8 mouse cellular contexts compared by ENCODE assay signal in genomic region chr12:86077736-86078135, GRCm38 (mm10). TPM values are rescaled to one million over a fixed set of nuclear protein-coding genes. Genes with fewer than 3 reads are reported as not detected.
DNase-seq lines count a peak whose midpoint lies in the region; ATAC-seq and TF ChIP-seq lines count a peak whose summit lies in the region.

No protein-coding gene starts in this region.

- peak overlapping the region; percentile 67 for H3K4me2 ChIP-seq in heart, postnatal 0 days (ENCODE audit: low read depth, low read length)

- no peak for TF ChIP-seq EP300 in heart, postnatal 0 days (IDR thresholded peaks at IDR 0.05; ENCODE audit: low read depth)

- TF ChIP-seq CTCF in layer of hippocampus, adult 2 months (conservative IDR thresholded peaks at IDR 0.05) = no peak
- TF ChIP-seq CTCF in heart, postnatal 0 days (IDR thresholded peaks at IDR 0.05; ENCODE audit: low read depth) = no peak

- peaks cover 9% of the 10 kb centered on the region; the same call in 1 of the 2 replicates for H3K4me1 ChIP-seq in heart, postnatal 0 days (ENCODE audit: control insufficient read depth, insufficient read depth)
- H3K4me1 ChIP-seq in midbrain, embryonic 10.5 days = peaks cover 56% of the 10 kb centered on the region

- H3K36me3 ChIP-seq in heart, postnatal 0 days (replicated peaks; ENCODE audit: control insufficient read depth, insufficient read depth, low read length) = no peaks in the 10 kb centered on the region
- H3K36me3 ChIP-seq in midbrain, embryonic 10.5 days = no peaks in the 10 kb centered on the region

- 31% methylated on average over 11 of the region's 11 CpGs for WGBS in heart, postnatal 0 days
- WGBS in midbrain, embryonic 10.5 days = 21% methylated on average over 11 of the region's 11 CpGs

- peak overlapping the region; percentile 92 for H3K27ac ChIP-seq in layer of hippocampus, adult 2 months
- H3K27ac ChIP-seq in heart, postnatal 0 days (ENCODE audit: low read depth) = peak overlapping the region; percentile 85
- peak overlapping the region; percentile 74 for H3K27ac ChIP-seq in midbrain, embryonic 10.5 days (replicated peaks)

- no peaks in the 10 kb centered on the region for H3K27me3 ChIP-seq in heart, postnatal 0 days (ENCODE audit: control insufficient read depth, insufficient read depth, low read length)
- peaks cover 53% of the 10 kb centered on the region for H3K27me3 ChIP-seq in midbrain, embryonic 10.5 days (ENCODE audit: low read depth, poor library complexity, severe bottlenecking)

- H3K9ac ChIP-seq in heart, postnatal 0 days (replicated peaks; ENCODE audit: low read depth, low read length) = peak overlapping the region; percentile 57

- ATAC-seq in heart, postnatal 0 days (ENCODE audit: insufficient read depth, low read depth) = no peak
- ATAC-seq in activated CD4-positive, CD25-positive, alpha-beta regulatory T cell, adult 4 months = no peak

- H3K4me3 ChIP-seq in layer of hippocampus, adult 2 months = peak overlapping the region; percentile 70
- H3K4me3 ChIP-seq in heart, postnatal 0 days (ENCODE audit: low read depth, low read length) = peak overlapping the region; percentile 50
- peak overlapping the region; percentile 67 for H3K4me3 ChIP-seq in midbrain, embryonic 10.5 days

- DNase-seq in layer of hippocampus, adult 2 months (ENCODE audit: low spot score in 2 of 2) = no peak
- DNase-seq in layer of hippocampus, postnatal 36 days = no peak
- DNase-seq in cerebellum, adult 8-10 months = peak; percentile 55
- no peak for DNase-seq in heart, postnatal 0 days (ENCODE audit: low spot score)
- peak; percentile 46 for DNase-seq in midbrain, embryonic 10.5 days (ENCODE audit: low spot score)
- DNase-seq in spleen, adult 18-20 months = no peak
- DNase-seq in natural killer cell, adult 2 months (ENCODE audit: low spot score in 2 of 2) = no peak

- no peaks in the 10 kb centered on the region for H3K9me3 ChIP-seq in heart, postnatal 0 days (replicated peaks; ENCODE audit: control insufficient read depth, low read length)
- H3K9me3 ChIP-seq in midbrain, embryonic 10.5 days (replicated peaks) = no peaks in the 10 kb centered on the region

RNA-seq across cellular contexts. Expression of gene Tgfb3, which starts 1.1 kb away (rescaled TPM):
- total RNA-seq in layer of hippocampus, adult 2 months (2021) = 10 to 100 TPM; 15.8 to 16.5 TPM
- total RNA-seq in layer of hippocampus, postnatal 36 days (2021) = 10 to 100 TPM; 14.1 to 15.6 TPM
- total RNA-seq in heart, postnatal 0 days (2014; rRNA removed; ENCODE audit: low replicate concordance) = 14.2 and 21.9 TPM in 2 replicates
- 12.1 and 12.7 TPM in 2 replicates for polyA plus RNA-seq in heart, postnatal 0 days (2015; fragmentation: Nextera tagmentation; extraction: Ambion mirVana)
- 5.8 and 7.3 TPM in 2 replicates for polyA plus RNA-seq in midbrain, embryonic 10.5 days (2016; fragmentation: Nextera tagmentation; extraction: Ambion mirVana)
- 1 to 10 TPM; 1.2 TPM for polyA plus RNA-seq in activated CD4-positive, CD25-positive, alpha-beta regulatory T cell, adult 4 months (2017; shearing (Covaris generic))

RNA-seq across cellular contexts. Expression of gene Ift43, which starts 4.6 kb away (rescaled TPM):
- total RNA-seq in layer of hippocampus, adult 2 months (2021) = 10 to 100 TPM; 14.5 to 14.8 TPM
- 10 to 100 TPM; 12.0 to 14.4 TPM for total RNA-seq in layer of hippocampus, postnatal 36 days (2021)
- total RNA-seq in heart, postnatal 0 days (2014; rRNA removed; ENCODE audit: low replicate concordance) = 10.8 and 65.6 TPM in 2 replicates
- polyA plus RNA-seq in heart, postnatal 0 days (2015; fragmentation: Nextera tagmentation; extraction: Ambion mirVana) = 101 and 102 TPM in 2 replicates
- 83.8 and 88.9 TPM in 2 replicates for polyA plus RNA-seq in midbrain, embryonic 10.5 days (2016; fragmentation: Nextera tagmentation; extraction: Ambion mirVana)
- 1 to 10 TPM; 3.3 to 7.1 TPM for polyA plus RNA-seq in activated CD4-positive, CD25-positive, alpha-beta regulatory T cell, adult 4 months (2017; shearing (Covaris generic))

Comparison
In these comparisons a context has a peak if more than half of its experiments do, and no peak if none do; other contexts are left out.
1. DNase-seq: peak in cerebellum, adult 8-10 months (single experiment) and midbrain, embryonic 10.5 days (single experiment); none in layer of hippocampus, adult 2 months (0 of 2), layer of hippocampus, postnatal 36 days (0 of 2), heart, postnatal 0 days (single experiment), spleen, adult 18-20 months (0 of 2) and natural killer cell, adult 2 months (0 of 2).
2. Peak in every context shown above with its lines, with median percentiles within 50 percentile points of each other: H3K27ac ChIP-seq and H3K4me3 ChIP-seq.